Mouse (Mus musculus) forebrain, embryonic 16.5 days (tissue): ENCODE data around the gene Nrxn3. TPM values are rescaled to one million over a fixed set of nuclear protein-coding genes. Genes with fewer than 3 reads are reported as not detected.

Experiments
- ATAC-seq: fragments of 200-750 bp; cut with Nextera tagmentation; 2 replicates; pipeline ENCODE4 v1.8.0; 2017; ENCODE audit warnings: mild to moderate bottlenecking, moderate library complexity
- H3K27ac ChIP-seq: fragments of 300-500 bp; sonication (generic); 2 replicates; pipeline ENCODE4 v1.5.1; 2014; ENCODE audit warnings: low read length, control low read depth
- H3K27me3 ChIP-seq: fragments of 300-500 bp; sonication (generic); replicated peaks from 2 replicates; pipeline ENCODE4 v1.6.1; 2014; ENCODE audit warnings: low read length; ENCODE audit not compliant: control insufficient read depth, insufficient read depth
- H3K36me3 ChIP-seq: fragments of 300-500 bp; sonication (generic); 2 replicates; pipeline ENCODE4 v1.6.1; 2014; ENCODE audit not compliant: control insufficient read depth, insufficient read depth
- H3K4me1 ChIP-seq: fragments of 300-500 bp; sonication (generic); replicated peaks from 2 replicates; pipeline ENCODE4 v1.6.1; 2014; ENCODE audit warnings: low read length; ENCODE audit not compliant: control insufficient read depth, insufficient read depth
- H3K4me2 ChIP-seq: fragments of 300-500 bp; sonication (generic); 2 replicates; pipeline ENCODE4 v1.6.1; 2014; ENCODE audit warnings: mild to moderate bottlenecking, low read length, control low read depth
- H3K4me3 ChIP-seq: fragments of 300-500 bp; sonication (generic); replicated peaks from 2 replicates; pipeline ENCODE4 v1.5.1; 2014; ENCODE audit warnings: mild to moderate bottlenecking, low read length, control low read depth
- H3K9ac ChIP-seq: fragments of 300-500 bp; sonication (generic); replicated peaks from 2 replicates; pipeline ENCODE4 v1.6.1; 2014; ENCODE audit warnings: low read depth, low read length, control low read depth
- H3K9me3 ChIP-seq: fragments of 300-500 bp; sonication (generic); 2 replicates; pipeline ENCODE4 v1.6.1; 2016; ENCODE audit warnings: low read length; ENCODE audit not compliant: control insufficient read depth
- WGBS: fragments of 180-500 bp; shearing (Covaris S2); extraction: QIAGEN DNeasy Blood & Tissue Kit; methylation state at CpG from one replicate; pipeline ENCODE4 v1.1.7; 2014; 5-methylcytosine and 5-hydroxymethylcytosine counted together
- polyA plus RNA-seq: library from polyadenylated mRNA; unstranded; fragments of >200 nt; fragmentation: Nextera tagmentation; extraction: Ambion mirVana; gene quantifications from 2 replicates; pipeline ENCODE4 v1.2.1, GENCODE M21; 2015

Nrxn3 gene
- polyA plus RNA-seq, 1 experiment from 2014 or later = 117 TPM

DNA sequence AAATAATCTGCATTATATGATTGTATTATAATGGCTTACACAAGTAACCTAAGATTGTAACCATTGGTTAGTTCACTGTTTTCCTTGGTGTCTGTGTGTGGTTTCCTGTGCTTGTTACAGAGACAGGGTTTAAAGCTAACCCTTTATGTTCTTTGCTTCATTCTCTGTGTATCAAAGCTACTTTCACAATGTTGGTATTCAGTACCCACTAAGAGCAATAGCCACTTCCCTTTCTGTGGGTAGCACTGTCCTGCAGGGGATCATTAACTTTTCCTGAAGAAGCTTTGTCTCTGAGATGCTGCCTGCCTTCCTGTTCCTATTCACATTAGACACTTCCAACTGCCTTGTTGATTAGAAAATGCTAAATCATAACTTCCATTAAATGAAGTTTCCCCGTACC is 836.2 kb downstream of the Nrxn3 start:
- WGBS = 78% methylated on average over 1 of the region's 1 CpGs

GRCm38 (mm10) chr12:89561989-89562565 is 839.4 kb downstream of the Nrxn3 start:
- Histone ChIP-seq H3K4me3 (no peak overlapping the region), H3K36me3 (no peaks in the 10 kb centered on the region), H3K27ac (no peak overlapping the region), H3K4me1 (no peaks in the 10 kb centered on the region), H3K9ac (no peak overlapping the region), H3K27me3 (no peaks in the 10 kb centered on the region), H3K4me2 (no peak overlapping the region), H3K9me3 (no peaks in the 10 kb centered on the region)
- no peak for ATAC-seq
- WGBS = 62% methylated on average over 4 of the region's 4 CpGs

More for the DNA sequence above, 836.2 kb downstream of the Nrxn3 start:
- no peaks in the 10 kb centered on the region for H3K9me3 ChIP-seq
- no peak overlapping the region for H3K4me2 ChIP-seq
- no peak overlapping the region for H3K9ac ChIP-seq
- no peak for ATAC-seq
- no peaks in the 10 kb centered on the region for H3K4me1 ChIP-seq
- H3K36me3 ChIP-seq = no peaks in the 10 kb centered on the region
- no peak overlapping the region for H3K4me3 ChIP-seq
- 0 out of 2 replicates have a peak, but pooled peaks cover 3% of the 10 kb centered on the region for H3K27me3 ChIP-seq
- H3K27ac ChIP-seq = no peak overlapping the region

DNA sequence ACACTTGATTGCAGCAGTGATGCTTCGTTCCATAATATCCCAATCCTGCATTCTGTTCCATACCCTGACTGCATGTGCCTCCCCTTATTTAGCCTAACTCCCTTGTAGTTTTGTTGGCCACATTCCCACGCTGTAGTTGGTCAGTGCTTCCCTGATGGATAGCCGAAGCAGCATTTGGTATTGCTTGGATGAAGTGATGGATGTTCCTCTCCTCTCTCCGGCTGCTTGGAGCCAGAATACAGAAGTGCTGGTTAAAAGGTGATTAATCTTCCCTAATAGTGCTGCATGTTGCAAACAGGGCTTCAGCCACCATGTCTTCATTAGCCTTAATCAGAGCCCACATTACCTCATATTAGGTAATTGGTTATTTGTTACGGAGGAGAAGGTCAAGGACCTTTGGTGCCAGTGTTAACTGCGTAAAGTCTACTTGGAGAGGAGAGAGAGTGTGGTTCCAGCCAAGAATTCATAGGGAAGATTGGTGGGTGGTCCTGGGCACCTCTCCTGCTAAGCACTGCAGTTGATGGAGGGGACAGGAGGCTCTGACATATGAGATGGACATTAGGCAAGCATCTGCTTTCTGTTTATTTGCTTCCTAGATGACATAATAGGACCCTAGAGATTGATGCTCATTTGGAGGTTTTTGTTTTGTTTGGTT is 846.2 kb downstream of the Nrxn3 start:
- H3K27me3 ChIP-seq = no peaks in the 10 kb centered on the region
- H3K4me2 ChIP-seq = no peak overlapping the region
- H3K4me1 ChIP-seq = no peaks in the 10 kb centered on the region
- H3K9me3 ChIP-seq = no peaks in the 10 kb centered on the region
- no peak for ATAC-seq
- no peak overlapping the region for H3K9ac ChIP-seq
- H3K4me3 ChIP-seq = no peak overlapping the region
- 88% methylated on average over 6 of the region's 6 CpGs for WGBS
- H3K36me3 ChIP-seq = no peaks in the 10 kb centered on the region
- H3K27ac ChIP-seq = no peak overlapping the region

DNA sequence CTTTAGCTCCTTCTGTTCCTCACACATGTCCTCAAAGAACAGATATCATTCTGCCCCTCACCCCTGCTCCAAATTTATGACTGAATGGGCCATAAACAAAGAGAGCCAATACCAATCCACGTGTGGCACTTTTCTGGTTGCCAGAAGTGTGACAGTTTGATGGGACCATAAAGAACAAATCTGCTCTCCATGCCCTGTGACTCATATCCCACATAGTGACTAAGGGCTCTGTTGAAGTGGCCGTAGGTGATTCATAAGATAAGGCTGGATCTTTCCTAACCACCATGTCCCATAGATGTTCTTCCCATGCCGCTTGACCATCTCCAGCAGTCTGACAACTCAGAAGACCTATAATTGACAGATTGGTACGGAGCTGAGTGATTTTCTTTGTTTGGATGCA is 869.8 kb downstream of the Nrxn3 start:
- no peaks in the 10 kb centered on the region for H3K4me1 ChIP-seq
- no peak overlapping the region for H3K9ac ChIP-seq
- H3K36me3 ChIP-seq = no peaks in the 10 kb centered on the region
- H3K27me3 ChIP-seq = no peaks in the 10 kb centered on the region
- ATAC-seq = no peak
- no peaks in the 10 kb centered on the region for H3K9me3 ChIP-seq
- 86% methylated on average over 4 of the region's 4 CpGs for WGBS
- no peak overlapping the region for H3K27ac ChIP-seq
- H3K4me2 ChIP-seq = no peak overlapping the region
- H3K4me3 ChIP-seq = no peak overlapping the region

- H3K36me3 ChIP-seq = no peaks in the 10 kb centered on the region
- H3K9me3 ChIP-seq = no peaks in the 10 kb centered on the region
- H3K4me2 ChIP-seq = no peak overlapping the region
- H3K9ac ChIP-seq = no peak overlapping the region
- WGBS = 11% methylated on average over 2 of the region's 2 CpGs
- H3K4me3 ChIP-seq = no peak overlapping the region
- H3K4me1 ChIP-seq = 0 out of 2 replicates have a peak, but pooled peaks cover 2% of the 10 kb centered on the region
- no peak overlapping the region; the same call in 1 of the 2 replicates for H3K27ac ChIP-seq
- H3K27me3 ChIP-seq = no peaks in the 10 kb centered on the region
- ATAC-seq = no peak
Observed at GRCm38 (mm10) chr12:89613670-89614069, 891.0 kb downstream of the Nrxn3 start.

GRCm38 (mm10) chr12:89625746-89626145 is 903.1 kb downstream of the Nrxn3 start:
- H3K4me2 ChIP-seq = no peak overlapping the region
- H3K9me3 ChIP-seq = no peaks in the 10 kb centered on the region
- no peaks in the 10 kb centered on the region for H3K4me1 ChIP-seq
- H3K27me3 ChIP-seq = no peaks in the 10 kb centered on the region
- H3K27ac ChIP-seq = no peak overlapping the region
- WGBS = 75% methylated on average over 4 of the region's 4 CpGs
- H3K4me3 ChIP-seq = no peak overlapping the region
- no peak overlapping the region for H3K9ac ChIP-seq
- ATAC-seq = no peak
- H3K36me3 ChIP-seq = no peaks in the 10 kb centered on the region

DNA sequence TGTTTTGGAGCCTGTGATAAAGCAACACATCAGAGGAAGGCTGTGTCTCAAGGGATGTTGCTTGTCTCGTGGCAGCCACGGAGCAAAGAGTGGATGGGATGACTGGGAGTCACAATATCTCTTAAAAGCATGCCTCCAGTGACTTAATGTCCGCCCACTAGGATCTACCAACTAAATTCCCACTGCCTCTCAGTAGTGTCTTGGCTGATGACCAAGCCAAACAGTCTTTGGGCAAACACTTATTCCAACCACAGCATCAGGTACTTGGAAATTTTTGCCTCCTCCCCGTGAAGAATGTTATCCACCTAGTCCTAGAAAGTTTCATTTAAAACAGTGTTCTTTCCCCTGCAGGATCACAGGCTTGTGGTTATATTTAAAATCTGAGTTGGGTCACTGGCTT is 917.4 kb downstream of the Nrxn3 start:
- Histone ChIP-seq H3K27ac (no peak overlapping the region), H3K4me3 (no peak overlapping the region), H3K36me3 (no peaks in the 10 kb centered on the region), H3K9me3 (no peaks in the 10 kb centered on the region), H3K27me3 (no peaks in the 10 kb centered on the region), H3K4me2 (no peak overlapping the region), H3K9ac (no peak overlapping the region), H3K4me1 (no peaks in the 10 kb centered on the region)
- WGBS = 82% methylated on average over 4 of the region's 4 CpGs
- ATAC-seq = no peak

DNA sequence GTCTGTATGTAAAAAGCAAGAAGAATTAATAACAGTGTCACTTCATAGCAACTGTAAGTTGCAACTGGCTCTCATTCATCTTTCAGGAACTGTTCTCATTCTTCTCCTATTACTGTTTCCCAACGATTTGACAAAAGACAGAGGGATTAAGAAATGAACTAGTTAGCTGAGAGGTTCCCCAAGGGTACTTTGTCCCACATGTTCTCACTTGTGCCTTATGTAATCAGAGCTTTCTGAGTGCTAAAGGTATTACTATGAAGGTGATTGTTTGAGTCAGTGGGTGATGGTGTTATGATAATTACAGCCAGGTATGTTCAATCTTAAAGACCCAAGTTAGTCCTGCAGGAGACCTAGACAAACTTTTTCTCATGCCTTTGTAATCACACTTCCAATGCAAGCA is 918.8 kb downstream of the Nrxn3 start:
- Histone ChIP-seq H3K9me3 (no peaks in the 10 kb centered on the region), H3K9ac (no peak overlapping the region), H3K4me3 (no peak overlapping the region), H3K27ac (no peak overlapping the region), H3K36me3 (no peaks in the 10 kb centered on the region), H3K4me1 (no peaks in the 10 kb centered on the region), H3K27me3 (no peaks in the 10 kb centered on the region), H3K4me2 (no peak overlapping the region)
- no peak for ATAC-seq
- 2% methylated on average over 1 of the region's 1 CpGs for WGBS

GRCm38 (mm10) chr12:89653211-89653610 is 930.5 kb downstream of the Nrxn3 start:
- 65% methylated on average over 2 of the region's 2 CpGs for WGBS
- Histone ChIP-seq H3K27me3 (no peaks in the 10 kb centered on the region), H3K4me1 (no peaks in the 10 kb centered on the region), H3K4me2 (no peak overlapping the region), H3K9ac (no peak overlapping the region), H3K9me3 (no peaks in the 10 kb centered on the region), H3K4me3 (no peak overlapping the region), H3K36me3 (no peaks in the 10 kb centered on the region), H3K27ac (no peak overlapping the region)
- ATAC-seq = no peak
